Mouse (Mus musculus) E14TG2a.4 (cell line): ENCODE results near the gene Cx3cl1.

ENCODE experiments used
- CTCF ChIP-seq: conservative IDR thresholded peaks from 2 replicates; pipeline ENCODE4 v1.5.1; 2014; ENCODE audit warnings: low read length
- NANOG ChIP-seq: IDR thresholded peaks from 2 replicates; pipeline ENCODE4 v1.6.1; 2014; ENCODE audit warnings: borderline replicate concordance, low read length, mixed read lengths
- POU5F1 ChIP-seq: IDR thresholded peaks from 2 replicates; pipeline ENCODE4 v1.6.1; 2014; ENCODE audit warnings: low read length, borderline replicate concordance

DNA sequence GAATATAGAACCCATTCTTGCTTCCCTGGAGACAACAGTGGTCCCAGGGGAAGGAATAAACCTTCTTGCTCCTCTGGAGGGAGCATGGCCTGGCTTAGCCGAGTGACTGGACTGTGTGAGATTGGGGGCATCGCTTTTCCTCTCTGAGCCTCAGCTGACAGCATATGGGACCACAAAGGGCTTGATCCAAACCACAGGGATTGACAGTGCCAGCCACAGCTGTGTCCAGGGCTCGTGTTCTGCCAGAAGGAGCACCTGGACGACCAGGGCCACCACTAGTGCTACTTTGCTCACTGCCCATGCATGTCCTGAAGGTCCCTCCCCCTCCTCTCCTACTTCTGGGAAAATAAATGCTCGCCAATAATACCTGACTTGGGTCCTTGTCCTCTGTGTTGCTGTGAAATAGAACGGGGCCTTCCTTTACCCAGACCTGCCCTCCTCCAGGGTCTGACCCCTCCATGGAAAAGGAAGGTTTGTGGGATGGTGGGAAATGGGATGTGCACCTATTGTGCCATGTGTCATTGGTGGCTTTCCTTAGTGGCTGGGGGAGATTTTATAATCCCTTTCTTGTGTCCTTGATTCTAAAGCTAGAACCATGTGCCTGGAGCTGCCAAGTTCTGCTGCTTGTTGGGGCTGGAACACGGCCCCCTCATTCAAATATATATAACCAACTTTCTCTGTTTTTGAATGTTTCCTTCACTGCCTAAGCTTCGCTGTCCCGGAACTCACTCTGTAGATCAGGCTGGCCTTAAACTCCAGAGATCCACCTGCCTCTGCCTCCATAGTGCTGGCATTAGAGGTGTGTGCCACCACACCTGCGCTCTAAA, 20.6 kb upstream of the Cx3cl1 start:
- TF ChIP-seq CTCF (no peak), NANOG (no peak), POU5F1 (no peak)
